Mouse (Mus musculus): ENCODE data around the gene Lat2.

Gene Lat2

GRCm38 (mm10) chr5:134571730-134572507 is 42.9 kb downstream of the Lat2 start:
- peak; percentile 72 for DNase-seq (ENCODE audit: extremely low read depth, low read depth)

DNA sequence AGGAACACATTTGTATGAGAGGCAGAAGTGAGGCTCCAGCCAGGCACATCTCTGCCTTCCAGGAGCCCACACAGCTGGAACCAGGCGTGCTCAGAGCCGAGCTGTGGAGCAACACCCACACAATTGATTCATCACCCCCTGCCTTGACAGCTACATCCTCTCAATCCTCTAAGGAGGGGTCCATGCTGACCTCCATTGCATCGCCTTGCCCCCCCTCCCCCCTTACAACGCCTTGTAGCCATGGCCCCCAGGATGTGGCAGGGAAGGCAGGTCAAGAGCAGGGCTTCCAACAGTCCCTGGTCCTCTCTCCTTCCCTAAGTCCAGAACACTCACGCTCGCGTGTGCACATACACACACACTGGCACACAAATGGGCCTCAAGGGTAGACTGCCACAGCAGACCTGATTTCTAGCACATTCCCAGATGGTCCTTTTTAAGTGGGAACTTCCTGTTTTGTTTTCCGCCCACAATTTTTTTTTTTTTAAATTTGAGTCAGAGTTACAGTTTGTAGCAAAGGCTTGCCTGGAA is 45.8 kb downstream of the Lat2 start:
- no peak for DNase-seq (ENCODE audit: extremely low read depth, low read depth)

DNA sequence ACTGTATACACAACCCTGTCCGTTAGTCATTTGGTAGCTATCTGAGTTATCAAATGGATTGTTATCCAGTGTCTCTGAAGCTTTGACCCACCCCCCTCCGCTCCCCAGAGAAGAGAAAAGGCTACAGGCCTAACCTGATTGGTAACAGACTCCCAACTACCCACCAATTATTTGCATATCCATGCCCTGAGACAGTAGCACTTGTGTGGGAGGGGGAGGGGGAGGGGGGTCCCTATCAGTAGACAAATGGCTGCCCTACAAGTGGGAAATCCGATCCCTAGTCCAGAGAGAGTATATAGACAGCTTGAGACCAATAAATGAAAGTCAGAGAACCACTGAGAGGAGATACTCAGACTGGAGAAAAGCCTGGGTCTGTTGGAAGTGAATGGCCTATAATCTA is 46.8 kb downstream of the Lat2 start:
- no peak for DNase-seq (ENCODE audit: extremely low read depth, low read depth)

GRCm38 (mm10) chr5:134567445-134567844 is 47.4 kb downstream of the Lat2 start:
- DNase-seq (ENCODE audit: extremely low read depth, low read depth): no peak

GRCm38 (mm10) chr5:134565696-134566095 is 49.1 kb downstream of the Lat2 start:
- no peak for DNase-seq (ENCODE audit: extremely low read depth, low read depth)

DNA sequence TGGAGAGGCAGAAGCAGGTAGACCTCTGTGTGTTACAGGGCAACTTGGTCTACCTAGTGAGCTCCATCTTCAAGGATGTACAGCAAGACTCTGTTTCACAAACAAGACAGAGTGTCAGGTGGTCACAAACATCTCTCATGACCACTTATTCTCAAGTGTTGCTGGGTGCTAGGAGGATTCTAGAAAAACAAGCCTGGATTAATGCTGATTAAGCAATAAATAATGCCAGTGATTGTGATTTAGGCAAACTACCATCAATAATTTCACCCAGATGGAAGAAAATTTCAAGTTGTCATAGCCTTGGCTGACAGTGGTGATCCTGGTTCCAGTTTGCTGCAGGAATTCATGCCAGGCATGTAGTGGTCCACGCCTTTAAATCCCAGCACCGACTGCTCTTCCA is 50.6 kb downstream of the Lat2 start:
- no peak for DNase-seq (ENCODE audit: extremely low read depth, low read depth)

DNA sequence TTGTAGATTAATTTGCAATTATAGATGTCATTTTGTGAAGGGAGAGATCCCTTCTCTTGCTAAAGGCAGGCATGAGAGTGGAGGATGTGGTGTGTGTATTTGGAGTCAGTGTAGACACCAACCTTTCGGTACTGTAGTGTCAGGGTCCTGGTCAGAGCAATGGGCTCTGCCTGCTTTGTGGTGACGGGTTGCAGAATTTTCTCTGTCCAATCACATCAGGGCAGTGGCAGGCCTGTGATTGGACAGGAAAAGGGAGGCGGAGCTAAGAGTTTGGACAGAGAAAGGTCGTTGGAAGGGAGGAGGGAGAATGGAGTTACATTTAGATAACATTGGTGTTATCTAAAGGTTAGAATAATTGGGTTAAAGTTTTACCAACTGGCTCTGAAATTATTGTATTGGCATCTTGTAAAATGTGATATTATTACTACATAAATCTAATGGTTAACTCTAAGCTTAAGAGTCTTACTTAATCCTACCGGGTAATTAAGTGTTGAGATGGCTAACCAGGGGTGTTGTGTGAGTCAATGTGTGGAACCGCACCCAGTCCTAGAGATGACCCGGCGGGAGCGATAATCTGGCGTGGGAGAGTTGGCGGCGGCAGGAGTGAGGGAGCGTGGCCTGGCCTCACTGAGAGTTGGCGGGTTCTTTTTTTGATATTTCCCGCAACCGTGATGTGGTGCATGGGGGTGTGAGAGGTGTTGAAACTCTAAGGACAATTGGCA is 54.2 kb downstream of the Lat2 start:
- no peak for DNase-seq (ENCODE audit: extremely low read depth, low read depth)

GRCm38 (mm10) chr5:134560071-134560449 is 54.8 kb downstream of the Lat2 start, which contains the start of gene Syna:
Syna (minus strand) TSS chr5:134560171.
- DNase-seq (ENCODE audit: extremely low read depth, low read depth): no peak

- DNase-seq (ENCODE audit: extremely low read depth, low read depth): no peak
These were observed 59.2 kb downstream of the Lat2 start for GRCm38 (mm10) chr5:134555463-134556164.

DNA sequence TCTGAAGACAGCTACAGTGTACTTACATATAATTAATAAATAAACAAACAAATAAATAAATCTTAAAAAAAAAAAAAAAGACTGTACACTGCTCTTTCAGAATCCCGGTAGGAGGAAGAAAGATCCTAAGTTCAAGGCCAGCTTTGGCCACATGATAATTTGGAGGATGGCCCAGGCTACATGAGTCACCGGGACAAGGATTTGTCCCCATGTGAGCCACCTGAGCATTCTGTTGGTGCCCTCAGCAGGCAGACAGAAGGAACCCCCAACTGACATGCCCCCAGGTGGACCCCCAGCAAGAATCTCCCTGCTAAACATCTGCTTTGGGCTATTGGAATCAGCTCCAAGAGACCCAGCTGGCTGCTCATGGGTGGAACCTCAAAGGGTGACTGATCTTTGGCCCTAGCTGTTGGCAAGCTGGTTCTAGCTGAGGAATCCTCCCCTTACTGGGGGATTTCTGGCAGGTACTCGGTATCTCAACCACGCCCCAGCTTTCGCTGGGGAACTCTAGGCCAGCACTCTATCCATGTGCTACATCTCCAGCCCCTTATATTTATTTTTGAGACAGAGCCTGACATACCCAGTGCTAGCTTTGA is 60.8 kb downstream of the Lat2 start:
- DNase-seq (ENCODE audit: extremely low read depth, low read depth): no peak

DNA sequence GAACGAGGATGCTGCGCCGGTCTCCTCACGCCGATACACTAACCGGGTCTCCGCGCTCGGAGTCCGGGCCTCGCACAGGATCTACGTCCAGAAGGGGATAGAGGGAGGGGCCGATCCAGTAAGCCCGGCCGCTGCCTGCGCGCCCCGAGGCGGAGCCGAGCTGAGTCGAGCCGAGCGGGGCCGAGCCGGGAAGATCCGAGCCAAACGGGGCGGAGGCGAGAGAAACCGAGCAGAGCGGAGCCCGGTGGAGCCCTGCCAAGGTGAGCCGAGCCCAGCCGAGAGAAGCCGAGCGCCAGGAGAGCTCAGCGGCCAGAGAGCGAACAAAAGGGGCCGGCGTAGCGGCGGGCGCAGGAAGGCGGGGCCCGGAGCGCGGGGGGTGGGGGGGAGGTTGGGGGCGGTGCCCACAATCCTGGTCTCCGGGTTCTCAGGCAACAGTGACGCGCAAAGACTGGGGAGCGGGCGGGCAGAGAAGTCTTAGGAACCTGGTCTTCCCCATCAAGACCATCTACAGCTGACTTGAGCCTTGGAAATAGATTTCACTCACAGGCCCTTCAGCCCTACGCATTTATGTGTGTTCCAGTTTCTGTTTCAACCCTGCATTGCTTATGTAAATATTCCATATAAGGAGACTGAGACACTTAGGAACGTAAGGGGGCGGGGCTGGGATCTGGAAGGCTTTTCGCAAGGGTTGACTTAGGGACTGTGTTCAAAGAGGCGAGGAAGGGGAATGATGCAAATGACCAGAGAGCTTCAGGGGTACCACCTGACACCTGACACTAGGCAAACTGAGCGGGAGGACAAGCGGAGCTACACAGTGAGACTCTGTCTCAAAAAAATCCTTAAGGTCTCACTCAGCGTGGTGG is 62.5 kb downstream of the Lat2 start, which contains the start of gene Clip2:
TSS of gene Clip2 (minus strand) at position 325 of the 863 bp plus-strand sequence.
- peak; percentile 65 for DNase-seq (ENCODE audit: extremely low read depth, low read depth)

DNA sequence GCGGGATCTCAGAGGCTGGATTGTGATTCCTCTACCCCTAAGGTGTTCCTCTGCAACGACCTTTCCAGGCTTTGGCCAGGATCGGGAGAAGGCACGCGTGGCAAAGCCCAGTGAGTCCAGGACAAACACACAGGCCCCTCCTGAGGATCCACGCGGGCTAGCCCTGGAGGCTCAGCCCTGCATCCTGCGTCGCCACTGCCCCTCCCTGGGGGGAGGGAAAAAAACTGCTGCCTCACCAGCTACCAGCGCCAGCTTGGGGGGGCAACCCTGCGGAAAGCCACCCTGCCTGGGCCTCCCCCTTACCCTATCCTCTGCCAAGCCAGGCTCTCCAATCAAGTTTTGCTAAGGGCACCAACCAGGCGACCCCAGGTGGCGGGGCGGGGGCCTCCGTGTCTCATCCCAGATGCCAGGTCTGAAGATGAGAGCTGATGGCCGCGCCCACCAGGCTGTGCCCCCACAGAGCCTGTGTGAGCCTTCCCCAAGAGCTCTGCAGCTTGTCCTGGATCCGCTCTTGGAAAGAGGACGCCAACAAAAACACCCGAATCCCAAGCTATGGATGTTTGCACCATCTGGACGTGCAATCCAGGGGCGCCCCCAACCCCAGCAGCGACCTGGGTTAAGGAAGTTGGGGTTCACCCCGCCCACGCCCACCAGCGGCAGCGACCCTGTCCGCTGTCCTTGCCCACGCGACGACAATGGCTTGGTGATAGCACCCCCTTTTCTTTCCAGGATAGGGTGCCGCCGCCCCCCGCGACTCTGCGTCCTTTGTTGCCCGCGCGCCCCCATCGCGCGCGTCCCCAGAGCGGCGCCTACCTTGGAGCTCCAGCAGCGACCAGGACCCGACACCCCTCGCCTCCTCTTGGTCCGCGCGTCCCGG is 63.4 kb downstream of the Lat2 start:
- DNase-seq (ENCODE audit: extremely low read depth, low read depth): no peak

GRCm38 (mm10) chr5:134550836-134551232 is 64.0 kb downstream of the Lat2 start:
- no peak for DNase-seq (ENCODE audit: extremely low read depth, low read depth)

Data from MEL-GATA-1-ER (cell line).